Mouse (Mus musculus) E14TG2a.4 (cell line): ENCODE results near the gene Ikzf5.

ENCODE experiments used
- CTCF ChIP-seq: conservative IDR thresholded peaks from 2 replicates; pipeline ENCODE4 v1.5.1; 2014; ENCODE audit warnings: low read length
- POU5F1 ChIP-seq: IDR thresholded peaks from 2 replicates; pipeline ENCODE4 v1.6.1; 2014; ENCODE audit warnings: low read length, borderline replicate concordance

DNA sequence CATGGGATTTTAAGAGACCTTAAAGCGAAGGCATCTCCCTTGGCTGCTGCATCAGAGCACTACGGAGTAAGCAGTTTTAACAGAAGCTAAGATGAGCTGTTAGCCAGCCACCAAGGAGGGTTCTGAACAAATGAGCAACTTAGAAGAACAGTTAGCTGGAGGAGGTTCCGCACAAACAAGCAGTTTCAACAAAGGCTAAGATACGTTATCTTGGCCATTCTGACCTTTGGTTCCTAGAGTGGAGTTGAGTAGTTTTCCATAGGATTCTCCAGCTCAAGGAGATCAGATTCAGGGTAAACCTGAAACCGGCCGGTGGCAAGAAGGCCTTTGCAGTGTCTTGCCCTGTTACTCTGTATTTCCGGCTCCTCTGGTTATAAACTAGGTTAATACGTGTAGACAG lies 46.2 kb downstream of the Ikzf5 start:
- TF ChIP-seq POU5F1 = no peak
- TF ChIP-seq CTCF = no peak
